Mouse (Mus musculus) myocyte (in vitro differentiated cells): ENCODE results near the gene Foxk1. TPM values are rescaled to one million over a fixed set of nuclear protein-coding genes. Genes with fewer than 3 reads are reported as not detected.

ENCODE experiments used
- H3K27me3 ChIP-seq: one replicate; pipeline ENCODE4 v1.6.1; 2011; ENCODE audit not compliant: control insufficient read depth, insufficient read depth, insufficient read length
- H3K36me3 ChIP-seq: one replicate; pipeline ENCODE4 v1.6.1; 2011; ENCODE audit not compliant: control insufficient read depth, insufficient read depth
- H3K4me2 ChIP-seq: one replicate; pipeline ENCODE4 v1.6.1; 2011; ENCODE audit warnings: low read depth, control low read depth
- H3K4me3 ChIP-seq: one replicate; pipeline ENCODE4 v1.5.1; 2011; ENCODE audit warnings: mild to moderate bottlenecking, control low read depth, moderate library complexity
- H3K79me2 ChIP-seq: one replicate; pipeline ENCODE4 v1.6.1; 2011; ENCODE audit not compliant: control insufficient read depth, insufficient read depth
- H3ac ChIP-seq: one replicate; pipeline ENCODE4 v1.6.1; 2011; ENCODE audit not compliant: control insufficient read depth, insufficient read length
- CEBPB ChIP-seq: IDR thresholded peaks from 2 replicates; pipeline ENCODE4 v1.6.1; 2011; ENCODE audit warnings: mild to moderate bottlenecking, moderate library complexity; ENCODE audit not compliant: poor library complexity, insufficient read depth, severe bottlenecking
- E2F4 ChIP-seq: IDR thresholded peaks from one replicate; pipeline ENCODE4 v1.6.1; 2011; ENCODE audit warnings: mild to moderate bottlenecking, control low read depth, moderate library complexity; ENCODE audit not compliant: insufficient read depth
- MAX ChIP-seq: IDR thresholded peaks from one replicate; pipeline ENCODE4 v1.6.1; 2011; ENCODE audit warnings: low read depth, mild to moderate bottlenecking, control low read depth
- MYOD1 ChIP-seq, 3 experiments: IDR thresholded peaks; one replicate each; pipeline ENCODE4 v1.6.1; 2011; ENCODE audit warnings: control low read depth in 2 of 3, low read depth in 2 of 3, mild to moderate bottlenecking in 2 of 3, moderate library complexity in 1 of 3; ENCODE audit not compliant: insufficient read length in 2 of 3, control insufficient read depth in 1 of 3
- MYOG ChIP-seq, 3 experiments: IDR thresholded peaks; one replicate each; pipeline ENCODE4 v1.6.1; 2011; ENCODE audit warnings: control low read depth in 2 of 3, low read depth in 2 of 3, mild to moderate bottlenecking in 2 of 3; ENCODE audit not compliant: insufficient read length in 2 of 3, control insufficient read depth in 1 of 3, insufficient read depth in 1 of 3
- POLR2A ChIP-seq: IDR thresholded peaks from one replicate; pipeline ENCODE4 v1.6.1; 2011; ENCODE audit warnings: low read depth, mild to moderate bottlenecking, control low read depth, moderate library complexity; ENCODE audit not compliant: insufficient read length
- POLR2AphosphoS2 ChIP-seq: IDR thresholded peaks from one replicate; pipeline ENCODE4 v1.6.1; 2011; ENCODE audit warnings: low read depth, control low read depth; ENCODE audit not compliant: insufficient read length
- REST ChIP-seq: IDR thresholded peaks from one replicate; pipeline ENCODE4 v1.6.1; 2011; ENCODE audit warnings: mild to moderate bottlenecking, control low read depth, moderate library complexity; ENCODE audit not compliant: insufficient read depth, insufficient read length
- SRF ChIP-seq: IDR thresholded peaks from one replicate; pipeline ENCODE4 v1.6.1; 2011; ENCODE audit warnings: low read depth; ENCODE audit not compliant: control insufficient read depth, insufficient read length
- TCF12 ChIP-seq: IDR thresholded peaks from one replicate; pipeline ENCODE4 v1.6.1; 2011; ENCODE audit warnings: mild to moderate bottlenecking, control low read depth; ENCODE audit not compliant: poor library complexity, insufficient read depth, severe bottlenecking
- TCF3 ChIP-seq: IDR thresholded peaks from one replicate; pipeline ENCODE4 v1.6.1; 2011; ENCODE audit warnings: low read depth, control low read depth; ENCODE audit not compliant: insufficient read length
- USF1 ChIP-seq: IDR thresholded peaks from one replicate; pipeline ENCODE4 v1.6.1; 2011; ENCODE audit warnings: low read depth, mild to moderate bottlenecking, control low read depth, moderate library complexity
- polyA plus RNA-seq: library from polyadenylated mRNA; unstranded; fragments of >200 nt; fragmentation: generic; extraction: Trizol; gene quantifications from one replicate; pipeline ENCODE4 v1.2.1, GENCODE M21; 2012; ENCODE audit warnings: missing spikeins

The Foxk1 gene
- polyA plus RNA-seq, 1 experiment, result 10.4 TPM

GRCm38 (mm10) chr5:142371172-142372155 is 29.8 kb upstream of the Foxk1 start:
- Histone ChIP-seq H3K79me2 (no peaks in the 10 kb centered on the region), H3K4me3 (no peak overlapping the region), H3ac (no peak overlapping the region), H3K36me3 (no peaks in the 10 kb centered on the region), H3K27me3 (no peaks in the 10 kb centered on the region), H3K4me2 (no peak overlapping the region)
- TF ChIP-seq POLR2AphosphoS2, result no peak
- no peak for TF ChIP-seq TCF12
- TF ChIP-seq USF1, result no peak
- TF ChIP-seq POLR2A, result no peak
- TF ChIP-seq MAX, result no peak
- no peak for TF ChIP-seq E2F4
- TF ChIP-seq SRF, result no peak
- TF ChIP-seq REST, result no peak
- no peak for TF ChIP-seq TCF3
- TF ChIP-seq MYOD1 (IDR thresholded peaks at IDR 0.05; ENCODE audit: control insufficient read depth in 1 of 3, insufficient read length in 2 of 3, low read depth in 2 of 3), result no peak
- TF ChIP-seq CEBPB, result no peak
- no peak for TF ChIP-seq MYOG (IDR thresholded peaks at IDR 0.05; ENCODE audit: control insufficient read depth in 1 of 3, insufficient read depth in 1 of 3, insufficient read length in 2 of 3, low read depth in 2 of 3)

- TF ChIP-seq CEBPB (no peak), REST (no peak), TCF3 (no peak), POLR2AphosphoS2 (no peak), MYOD1 (IDR thresholded peaks at IDR 0.05; ENCODE audit: control insufficient read depth in 1 of 3, insufficient read length in 2 of 3, low read depth in 2 of 3) (no peak), USF1 (no peak), TCF12 (no peak), E2F4 (no peak), POLR2A (no peak), MAX (no peak), MYOG (IDR thresholded peaks at IDR 0.05; ENCODE audit: control insufficient read depth in 1 of 3, insufficient read depth in 1 of 3, insufficient read length in 2 of 3, low read depth in 2 of 3) (no peak)
- Histone ChIP-seq H3ac (no peak overlapping the region), H3K36me3 (no peaks in the 10 kb centered on the region)
These were observed 29.1 kb upstream of the Foxk1 start for GRCm38 (mm10) chr5:142372207-142372606.

GRCm38 (mm10) chr5:142374343-142374742 is 27.0 kb upstream of the Foxk1 start:
- H3K36me3 ChIP-seq, result no peaks in the 10 kb centered on the region
- H3K79me2 ChIP-seq, result no peaks in the 10 kb centered on the region
- H3K4me3 ChIP-seq, result no peak overlapping the region
- TF ChIP-seq REST (no peak), POLR2AphosphoS2 (no peak), E2F4 (no peak)
- no peak overlapping the region for H3K4me2 ChIP-seq
- no peak overlapping the region for H3ac ChIP-seq
- no peaks in the 10 kb centered on the region for H3K27me3 ChIP-seq

More at GRCm38 (mm10) chr5:142372207-142372606, 29.1 kb upstream of the Foxk1 start:
- H3K4me3 ChIP-seq, result no peak overlapping the region
- H3K27me3 ChIP-seq, result no peaks in the 10 kb centered on the region
- H3K4me2 ChIP-seq, result no peak overlapping the region
- no peaks in the 10 kb centered on the region for H3K79me2 ChIP-seq

- Histone ChIP-seq H3K79me2 (no peaks in the 10 kb centered on the region), H3ac (no peak overlapping the region), H3K4me2 (no peak overlapping the region), H3K27me3 (no peaks in the 10 kb centered on the region), H3K36me3 (no peaks in the 10 kb centered on the region), H3K4me3 (no peak overlapping the region)
- no peak for TF ChIP-seq REST
These were observed 25.7 kb upstream of the Foxk1 start for GRCm38 (mm10) chr5:142375641-142376040.

- H3K27me3 ChIP-seq, result no peaks in the 10 kb centered on the region
- H3K36me3 ChIP-seq, result no peaks in the 10 kb centered on the region
- no peak overlapping the region for H3K4me3 ChIP-seq
- no peak overlapping the region for H3ac ChIP-seq
- no peaks in the 10 kb centered on the region for H3K79me2 ChIP-seq
- no peak overlapping the region for H3K4me2 ChIP-seq
- TF ChIP-seq MAX (no peak), MYOD1 (IDR thresholded peaks at IDR 0.05; ENCODE audit: control insufficient read depth in 1 of 3, insufficient read length in 2 of 3, low read depth in 2 of 3) (no peak), USF1 (no peak), TCF3 (no peak), REST (no peak), MYOG (IDR thresholded peaks at IDR 0.05; ENCODE audit: control insufficient read depth in 1 of 3, insufficient read depth in 1 of 3, insufficient read length in 2 of 3, low read depth in 2 of 3) (no peak), SRF (no peak), POLR2AphosphoS2 (no peak), E2F4 (no peak), TCF12 (no peak), POLR2A (no peak), CEBPB (no peak)
These were observed 25.2 kb upstream of the Foxk1 start for GRCm38 (mm10) chr5:142376071-142376470.
